Mouse (Mus musculus): ENCODE data around the gene Tmem254c.
"Not testable (repeated sequence)": the region's sequence is repeated elsewhere in the genome, so short reads cannot be mapped to it uniquely, and the experiment has no call there.

Gene Tmem254c

GRCm38 (mm10) chr14:26067325-26067633 is at the start of gene Tmem254c:
TSS of gene Tmem254c (minus strand) at chr14:26067355.
- not testable (repeated sequence) for DNase-seq (ENCODE audit: low spot score)

GRCm38 (mm10) chr14:26097622-26098021 is 30.5 kb upstream of the Tmem254c start:
- not testable (repeated sequence) for DNase-seq (ENCODE audit: low spot score)

- DNase-seq (ENCODE audit: low spot score) = not testable (repeated sequence)
Measured at GRCm38 (mm10) chr14:26081997-26082396, 14.8 kb upstream of the Tmem254c start, which contains the start of gene Cphx3. TSS of gene Cphx3 (plus strand) at chr14:26082297.

- not testable (repeated sequence) for DNase-seq (ENCODE audit: low spot score)
Measured at GRCm38 (mm10) chr14:26081216-26081615, 14.1 kb upstream of the Tmem254c start, which contains the start of gene Cphx2. TSS of gene Cphx2 (plus strand) at chr14:26081516.

DNA sequence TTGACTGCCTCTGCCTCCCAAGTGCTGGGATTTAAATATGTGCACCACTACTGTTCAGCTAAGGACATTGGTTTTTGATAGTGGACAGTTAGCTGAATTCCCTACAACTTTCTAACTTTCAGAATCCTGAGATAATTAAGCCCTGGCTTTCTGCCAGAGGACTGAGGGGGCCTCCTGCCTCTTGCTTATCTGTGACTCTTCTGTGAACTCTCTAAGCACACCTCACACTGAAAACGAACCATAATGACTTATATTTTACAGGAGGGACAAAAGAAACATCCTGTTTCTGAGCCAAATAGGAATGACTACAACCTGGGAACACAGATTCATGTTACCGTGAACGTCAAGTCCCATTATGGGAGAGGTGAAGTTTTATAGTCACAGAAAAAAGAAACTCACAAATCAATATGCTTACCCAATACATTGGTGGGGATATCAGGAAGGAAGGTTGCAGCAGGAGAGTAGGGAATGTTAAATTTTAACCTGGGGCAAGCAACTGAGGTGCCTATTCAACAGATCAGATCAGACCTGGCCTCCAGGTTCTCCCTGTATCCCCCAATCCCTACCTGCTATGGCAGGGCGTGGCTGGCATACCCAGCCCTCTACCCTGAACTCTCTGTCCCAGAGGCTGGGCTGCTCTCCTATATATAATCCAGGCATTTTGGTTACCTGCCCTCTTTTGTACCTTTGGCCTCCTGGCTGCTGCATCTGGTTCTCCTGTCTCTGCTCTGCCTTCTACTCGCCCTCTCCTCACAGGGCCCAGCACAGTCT is 9.7 kb upstream of the Tmem254c start:
- DNase-seq (ENCODE audit: low spot score) = not testable (repeated sequence)

GRCm38 (mm10) chr14:26066574-26067324 is 406 bp downstream of the Tmem254c start:
- not testable (repeated sequence) for DNase-seq (ENCODE audit: low spot score)

DNA sequence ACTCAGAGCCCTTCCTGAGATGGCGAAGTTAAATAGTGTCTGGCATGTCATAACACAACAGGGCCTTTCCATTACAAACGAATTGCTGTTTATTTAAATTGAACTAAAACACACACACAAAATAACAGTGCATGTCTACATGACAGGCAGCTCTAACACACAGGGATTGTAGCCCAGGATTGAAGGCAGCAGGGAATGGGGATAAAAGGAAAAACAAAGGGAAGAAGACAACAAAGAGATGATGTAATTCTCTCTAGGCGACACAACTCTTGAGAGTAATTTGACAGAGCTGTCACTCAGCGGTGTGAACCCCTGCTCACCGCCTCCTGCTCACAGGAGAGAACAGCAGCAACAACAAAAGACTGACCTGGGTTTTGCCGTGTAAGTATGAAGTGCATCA is 7.8 kb downstream of the Tmem254c start:
- DNase-seq (ENCODE audit: low spot score) = not testable (repeated sequence)

DNA sequence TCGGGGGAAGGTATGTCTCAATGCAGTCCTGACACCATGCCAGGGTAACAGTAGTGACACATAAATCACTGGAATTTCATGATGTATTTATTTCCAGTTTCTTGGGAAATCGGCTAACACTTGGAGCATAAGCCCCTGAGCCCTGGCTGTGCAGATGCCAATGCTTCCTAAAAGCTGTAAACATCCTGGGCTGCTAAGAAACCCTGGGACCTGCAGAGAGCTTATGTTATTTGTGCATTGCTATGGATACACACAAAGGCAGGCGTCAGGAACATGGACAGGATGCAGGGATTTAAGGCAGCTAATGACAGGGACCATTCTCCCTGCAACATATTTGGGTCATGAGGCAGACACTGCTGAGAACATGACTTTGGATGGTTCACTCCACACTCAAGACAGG is 9.0 kb downstream of the Tmem254c start:
- not testable (repeated sequence) for DNase-seq (ENCODE audit: low spot score)

- not testable (repeated sequence) for DNase-seq (ENCODE audit: low spot score)
Measured at GRCm38 (mm10) chr14:26048767-26049166, 18.4 kb downstream of the Tmem254c start.

GRCm38 (mm10) chr14:26047026-26047425 is 20.1 kb downstream of the Tmem254c start:
- not testable (repeated sequence) for DNase-seq (ENCODE audit: low spot score)

- not testable (repeated sequence) for DNase-seq (ENCODE audit: low spot score)
Measured at GRCm38 (mm10) chr14:26045007-26045406, 22.1 kb downstream of the Tmem254c start.

DNA sequence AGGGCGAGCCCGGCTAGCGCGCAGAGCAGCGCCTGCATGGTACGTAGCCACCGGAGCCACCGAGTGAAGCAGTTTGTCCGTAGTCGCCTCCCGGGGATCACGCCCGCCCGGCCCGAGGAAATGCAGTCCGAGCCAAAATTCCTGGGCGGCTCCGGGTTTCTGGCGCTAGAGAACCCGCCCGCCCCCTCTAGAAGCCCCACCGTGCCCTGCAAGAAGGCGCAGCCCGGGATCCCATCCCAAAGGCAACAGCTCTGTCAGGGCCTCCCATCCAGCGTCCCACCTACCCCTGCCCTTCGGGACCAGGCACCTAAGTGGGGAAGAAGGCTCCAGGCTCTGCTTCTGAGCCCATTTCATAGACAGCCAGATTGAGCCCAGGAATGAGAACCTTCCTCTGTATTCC is 24.5 kb downstream of the Tmem254c start, which contains the start of gene Gm9780:
Gene Gm9780 (minus strand): TSS at position 101 of the 400 bp plus-strand sequence.
- DNase-seq (ENCODE audit: low spot score) = not testable (repeated sequence)

GRCm38 (mm10) chr14:26035439-26035838 is 31.7 kb downstream of the Tmem254c start:
- not testable (repeated sequence) for DNase-seq (ENCODE audit: low spot score)

DNA sequence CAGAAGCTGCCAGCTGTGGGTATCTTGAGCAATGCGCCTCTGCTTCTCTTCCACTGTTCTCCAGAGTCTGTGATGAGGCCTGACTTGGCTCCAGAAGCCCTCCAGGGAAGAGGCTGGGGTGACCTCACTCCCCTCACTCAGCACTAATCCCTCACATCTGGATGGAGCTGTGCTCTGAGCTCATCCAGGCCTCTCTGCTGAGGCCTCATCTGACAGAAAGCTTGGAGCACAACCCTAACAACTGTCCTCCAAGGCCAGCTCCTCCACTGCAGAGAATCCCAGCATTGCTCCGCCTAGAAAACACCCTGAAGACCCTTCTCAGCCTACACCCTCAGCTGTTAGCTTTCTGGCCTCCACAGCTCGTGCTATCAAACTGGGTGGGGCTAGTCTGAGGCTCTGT is 32.8 kb downstream of the Tmem254c start:
- not testable (repeated sequence) for DNase-seq (ENCODE audit: low spot score)

GRCm38 (mm10) chr14:26025653-26026052 is 41.5 kb downstream of the Tmem254c start:
- DNase-seq (ENCODE audit: low spot score) = not testable (repeated sequence)

DNA sequence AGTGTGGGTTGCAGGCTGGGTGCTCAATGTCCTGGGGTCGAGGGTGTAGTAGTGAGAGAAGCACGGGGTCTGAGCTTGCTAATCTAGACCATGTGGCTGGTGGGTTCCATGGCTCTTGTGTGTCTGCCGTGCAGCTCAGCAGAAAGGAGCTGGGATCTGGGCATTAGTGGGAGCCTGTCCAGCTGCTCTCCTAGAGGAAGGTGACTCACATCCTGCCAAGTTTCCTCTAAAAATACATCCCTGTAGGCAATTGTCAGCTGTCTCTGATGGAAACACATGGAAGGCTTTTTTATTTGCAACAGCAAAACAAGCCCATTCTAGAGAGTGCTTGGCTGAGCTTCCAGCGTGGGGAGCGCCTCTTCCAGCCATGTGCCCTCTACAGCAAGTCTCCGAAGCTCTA is 44.3 kb downstream of the Tmem254c start:
- not testable (repeated sequence) for DNase-seq (ENCODE audit: low spot score)

GRCm38 (mm10) chr14:26021555-26021954 is 45.6 kb downstream of the Tmem254c start:
- not testable (repeated sequence) for DNase-seq (ENCODE audit: low spot score)

DNA sequence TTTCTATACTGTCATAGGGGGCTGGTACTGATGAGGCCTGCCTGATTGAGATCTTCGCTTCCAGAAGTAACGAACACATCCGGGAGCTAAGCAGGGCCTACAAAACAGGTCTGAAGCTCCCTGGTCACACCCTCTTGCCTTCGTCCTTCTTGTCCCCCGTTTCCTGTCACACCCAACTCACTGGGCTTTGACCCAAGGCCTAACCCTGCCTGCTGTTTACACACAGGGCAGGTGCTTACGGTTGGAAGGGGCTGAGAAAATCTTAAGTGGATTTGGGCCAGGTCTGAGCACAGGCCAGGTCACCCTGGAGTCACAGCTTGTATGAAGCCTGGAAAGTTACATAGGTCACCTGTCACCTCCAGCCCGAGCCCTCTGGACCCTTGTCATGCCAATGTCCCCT is 50.7 kb downstream of the Tmem254c start:
- DNase-seq (ENCODE audit: low spot score) = not testable (repeated sequence)

Measured in ovary, postnatal 36 days (tissue).